Comparison of ENCODE assay signal across 9 mouse cellular contexts in genomic region chr7:36071774-36072173, GRCm38 (mm10).
DNase-seq lines count a peak whose midpoint lies in the region; ATAC-seq and TF ChIP-seq lines count a peak whose summit lies in the region.
"Had no signal": no experiment of that assay in that cellular context is flagged by ENCODE, and none has a peak within 500 bp of the region (broad histone marks: within the 10 kb centered on the region; RNA-seq: fewer than 3 reads in every experiment).

No protein-coding gene starts in this region.

- H3K9me3 ChIP-seq in heart, embryonic 13.5 days: no peaks in the 10 kb centered on the region
- H3K9me3 ChIP-seq in limb, embryonic 14.5 days (ENCODE audit: control insufficient read depth, low read length): no peaks in the 10 kb centered on the region

- peak overlapping the region; percentile 64 for H3K4me2 ChIP-seq in heart, embryonic 13.5 days
- peak overlapping the region; percentile 39 for H3K4me2 ChIP-seq in limb, embryonic 14.5 days (replicated peaks; ENCODE audit: low read depth, low read length, severe bottlenecking)

- no peaks in the 10 kb centered on the region; the same call in 1 of the 2 replicates for H3K27me3 ChIP-seq in testis, adult 2 months (ENCODE audit: control insufficient read depth, insufficient read depth, low read length)
- H3K27me3 ChIP-seq in heart, embryonic 13.5 days (replicated peaks): peaks cover 18% of the 10 kb centered on the region; the same call in 1 of the 2 replicates
- H3K27me3 ChIP-seq in limb, embryonic 14.5 days (ENCODE audit: control insufficient read depth, insufficient read depth, low read length): peaks cover 12% of the 10 kb centered on the region; the same call in 1 of the 2 replicates
- H3K27me3 ChIP-seq: CH12.LX had no signal

- no peaks in the 10 kb centered on the region for H3K4me1 ChIP-seq in testis, adult 2 months (ENCODE audit: control insufficient read depth, insufficient read depth, low read length)
- peaks cover 16% of the 10 kb centered on the region for H3K4me1 ChIP-seq in heart, embryonic 13.5 days
- H3K4me1 ChIP-seq in limb, embryonic 14.5 days (ENCODE audit: control insufficient read depth, insufficient read depth, low read length): peaks cover 22% of the 10 kb centered on the region

- no peak for ATAC-seq in cerebellum, adult (ENCODE audit: insufficient number of reproducible peaks, low FRiP score, low TSS enrichment)
- ATAC-seq in heart, embryonic 13.5 days (ENCODE audit: extremely low read depth, insufficient number of reproducible peaks, low FRiP score, low TSS enrichment): no peak
- ATAC-seq in limb, embryonic 14.5 days (ENCODE audit: low FRiP score, low read depth): no peak

- WGBS in heart, embryonic 13.5 days: 7% methylated on average over 13 of the region's 13 CpGs
- 11% methylated on average over 13 of the region's 13 CpGs for WGBS in limb, embryonic 14.5 days

- peak; percentile 64 to 67 for DNase-seq in cerebellum, postnatal 10 days
- no peak for DNase-seq in testis, postnatal 14 days (ENCODE audit: low spot score)
- peak; percentile 11 for DNase-seq in limb, embryonic 14.5 days (ENCODE audit: low spot score)
- peak; percentile 1 to 10 for DNase-seq in natural killer cell, adult 2 months (ENCODE audit: low spot score in 2 of 2)
- no peak for DNase-seq in urinary bladder, adult 18-20 months (ENCODE audit: low spot score in 2 of 2)

- no peak for TF ChIP-seq POLR2A in testis, adult 2 months (IDR thresholded peaks at IDR 0.05; ENCODE audit: control insufficient read depth, low read depth, low read length)
- TF ChIP-seq POLR2A in limb, embryonic 14.5 days (IDR thresholded peaks at IDR 0.05; ENCODE audit: borderline replicate concordance, extremely low read depth, insufficient read depth, insufficient read length): no peak

- peak overlapping the region; percentile 52; the same call in 1 of the 2 replicates for H3K9ac ChIP-seq in heart, embryonic 13.5 days
- no peak overlapping the region for H3K9ac ChIP-seq in limb, embryonic 14.5 days (ENCODE audit: low read depth, low read length, severe bottlenecking)

- no peak overlapping the region; the same call in 1 of the 2 replicates for H3K4me3 ChIP-seq in testis, adult 2 months (ENCODE audit: control insufficient read depth, low read depth, low read length)
- H3K4me3 ChIP-seq in heart, embryonic 13.5 days: peak overlapping the region; percentile 39
- peak overlapping the region; percentile 18 for H3K4me3 ChIP-seq in limb, embryonic 14.5 days (replicated peaks; ENCODE audit: low read length)

- H3K27ac ChIP-seq in testis, adult 2 months (ENCODE audit: control insufficient read depth, insufficient read depth, low read depth, low read length): no peak overlapping the region
- H3K27ac ChIP-seq in heart, embryonic 13.5 days (replicated peaks): no peak overlapping the region
- H3K27ac ChIP-seq in limb, embryonic 14.5 days (replicated peaks; ENCODE audit: low read depth, low read length): no peak overlapping the region

- H3K36me3 ChIP-seq in testis, adult 2 months (ENCODE audit: control insufficient read depth, insufficient read depth, low read length): no peaks in the 10 kb centered on the region
- no peaks in the 10 kb centered on the region for H3K36me3 ChIP-seq in heart, embryonic 13.5 days
- H3K36me3 ChIP-seq in limb, embryonic 14.5 days (ENCODE audit: control insufficient read depth, insufficient read depth, low read length): no peaks in the 10 kb centered on the region

- peak; percentile 85 for TF ChIP-seq CTCF in testis, adult 2 months (IDR thresholded peaks at IDR 0.05; ENCODE audit: control insufficient read depth, insufficient read depth, insufficient replicate concordance, low read depth, low read length)

Comparison
In these comparisons a context has a peak if more than half of its experiments do, and no peak if none do; other contexts are left out.
1. DNase-seq: peak in cerebellum, postnatal 10 days (2 of 2), limb, embryonic 14.5 days (single experiment) and natural killer cell, adult 2 months (2 of 2); none in testis, postnatal 14 days (single experiment) and urinary bladder, adult 18-20 months (0 of 2).